Mouse (Mus musculus): Measurements from ENCODE around the gene Mroh2a. TPM values are rescaled to one million over a fixed set of nuclear protein-coding genes. Genes with fewer than 3 reads are reported as not detected.

The Mroh2a gene
- polyA plus RNA-seq, 1 experiment from 2014 or later = 1.2 TPM

DNA sequence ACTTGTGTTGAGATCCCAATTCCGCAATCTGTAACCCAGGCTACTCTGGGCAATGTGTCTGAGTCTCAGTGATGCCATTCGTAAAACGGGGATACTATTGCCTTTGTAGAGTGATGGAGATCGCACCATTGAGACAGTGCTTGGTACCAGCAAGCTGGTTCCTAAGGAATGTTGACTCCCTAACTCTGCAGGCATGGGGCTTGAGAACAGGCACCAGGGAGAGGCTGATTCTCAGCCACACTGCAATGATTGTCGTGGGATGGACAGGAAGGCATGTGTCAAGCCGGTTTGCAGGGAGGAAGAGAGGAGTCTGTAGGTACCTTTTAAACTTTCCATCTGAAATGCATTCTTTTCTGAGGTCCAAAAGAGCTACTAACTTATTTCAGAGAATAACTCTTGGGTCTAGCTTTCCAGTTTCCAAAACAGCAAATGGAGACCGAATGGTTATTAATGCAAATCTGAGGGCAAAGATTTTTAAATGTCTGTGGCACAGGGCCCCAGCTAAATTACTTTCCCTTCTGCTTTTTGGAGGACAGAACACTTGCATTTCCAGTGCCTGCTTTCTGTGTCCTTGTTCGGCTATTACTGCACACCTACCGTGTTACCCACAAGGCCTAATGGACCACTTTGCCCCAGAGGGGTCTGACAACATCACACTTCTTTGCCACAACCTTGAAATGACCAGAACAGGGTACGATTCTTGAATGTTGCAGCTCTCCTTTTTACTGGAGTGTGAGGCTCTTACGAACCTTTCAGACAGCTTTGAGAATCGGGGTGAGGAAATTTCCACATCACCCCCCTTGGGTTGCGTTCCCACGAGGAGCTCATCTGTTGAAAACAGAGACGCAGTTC lies 56.8 kb downstream of the Mroh2a start:
- no peak overlapping the region for H3K9ac ChIP-seq
- H3K9me3 ChIP-seq = peaks cover 54% of the 10 kb centered on the region
- H3K4me2 ChIP-seq = no peak overlapping the region
- no peak overlapping the region for H3K27ac ChIP-seq
- no peaks in the 10 kb centered on the region for H3K27me3 ChIP-seq
- H3K36me3 ChIP-seq = no peaks in the 10 kb centered on the region
- no peak for ATAC-seq (ENCODE audit: insufficient number of reproducible peaks, insufficient read depth, low FRiP score, low TSS enrichment, low read depth)
- H3K4me3 ChIP-seq = no peak overlapping the region
- no peaks in the 10 kb centered on the region for H3K4me1 ChIP-seq
- WGBS = 78% methylated on average over 15 of the region's 15 CpGs

DNA sequence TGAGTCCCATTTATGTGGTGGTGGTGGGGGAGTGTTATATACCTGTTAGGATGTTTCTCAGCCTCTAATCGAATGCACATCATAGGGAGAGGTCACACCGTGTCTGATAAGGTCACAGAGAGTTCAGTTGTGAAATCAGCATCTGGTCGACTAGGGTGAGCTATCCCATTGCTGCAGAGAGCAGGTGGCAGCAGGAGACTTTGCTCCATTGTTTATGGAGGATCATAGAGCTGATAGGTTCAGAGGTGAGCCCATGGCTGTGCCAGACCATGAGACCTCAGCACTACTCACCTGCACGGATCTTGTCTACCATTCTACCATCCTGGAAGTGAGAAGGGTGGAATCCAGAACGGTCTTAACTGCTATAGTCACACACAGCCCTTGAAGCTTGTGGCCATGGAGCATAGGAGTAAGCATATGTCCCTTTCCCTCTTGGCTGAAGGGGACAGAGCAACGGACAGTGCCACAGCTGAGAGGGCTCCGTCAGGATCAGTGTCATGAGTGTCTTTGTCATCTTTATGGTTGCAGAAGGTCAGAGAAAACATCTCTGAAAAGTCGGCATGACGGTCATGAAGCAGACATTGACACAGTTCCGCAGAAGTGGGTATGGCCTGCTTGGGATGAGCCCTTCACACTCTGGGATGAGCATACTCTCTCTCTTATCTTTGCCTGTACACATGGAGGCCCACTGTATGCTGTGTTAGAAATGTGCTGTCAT lies 57.6 kb downstream of the Mroh2a start:
- Histone ChIP-seq H3K27ac (no peak overlapping the region), H3K36me3 (no peaks in the 10 kb centered on the region), H3K9ac (no peak overlapping the region), H3K27me3 (no peaks in the 10 kb centered on the region), H3K4me1 (no peaks in the 10 kb centered on the region), H3K9me3 (peaks cover 54% of the 10 kb centered on the region), H3K4me3 (no peak overlapping the region), H3K4me2 (no peak overlapping the region)
- ATAC-seq (ENCODE audit: insufficient number of reproducible peaks, insufficient read depth, low FRiP score, low TSS enrichment, low read depth) = peak; percentile 26
- WGBS = 60% methylated on average over 10 of the region's 10 CpGs

DNA sequence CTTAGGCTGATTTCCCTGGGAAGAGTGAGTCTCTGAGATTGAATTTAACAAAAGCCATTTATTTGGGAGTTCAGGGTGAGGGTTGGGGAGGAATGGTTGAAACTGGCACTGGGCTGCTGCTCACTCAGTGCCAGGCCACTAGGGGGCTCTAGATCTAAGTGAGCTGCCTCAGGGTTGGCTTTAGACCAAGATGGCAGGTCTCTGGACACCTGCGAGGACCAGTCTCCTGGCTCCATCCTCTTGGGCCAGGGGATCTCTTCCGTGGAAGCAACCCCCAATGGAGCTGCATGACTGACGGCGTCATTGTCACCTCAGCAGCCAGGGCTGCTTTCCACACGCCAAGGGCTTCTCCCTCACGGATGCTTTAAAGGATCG lies 58.1 kb downstream of the Mroh2a start:
- Histone ChIP-seq H3K9ac (no peak overlapping the region), H3K4me1 (no peaks in the 10 kb centered on the region), H3K4me3 (no peak overlapping the region), H3K36me3 (no peaks in the 10 kb centered on the region), H3K9me3 (peaks cover 55% of the 10 kb centered on the region), H3K4me2 (no peak overlapping the region), H3K27ac (no peak overlapping the region), H3K27me3 (no peaks in the 10 kb centered on the region)
- 61% methylated on average over 7 of the region's 7 CpGs for WGBS
- ATAC-seq (ENCODE audit: insufficient number of reproducible peaks, insufficient read depth, low FRiP score, low TSS enrichment, low read depth) = peak; percentile 7; the same call in 1 of the 2 replicates

DNA sequence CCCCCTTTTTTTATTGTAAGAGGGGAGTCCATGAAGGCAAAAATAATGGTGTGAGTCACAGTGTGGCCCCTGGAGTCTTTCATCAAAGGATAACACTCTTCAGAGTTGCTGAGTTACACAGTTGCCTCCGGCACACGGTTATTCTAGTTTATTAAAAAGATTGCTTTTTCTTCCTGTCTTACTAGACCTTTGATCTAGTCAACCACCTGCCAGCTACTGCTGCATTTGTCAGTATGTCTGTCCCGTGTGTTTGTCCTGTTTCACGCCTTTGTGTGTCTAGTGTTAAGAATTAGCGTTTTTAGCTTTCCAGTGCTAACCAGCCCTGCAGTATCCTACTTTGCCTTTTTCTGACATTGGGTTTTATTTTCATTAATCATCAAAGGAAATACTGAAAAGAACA lies 58.9 kb downstream of the Mroh2a start:
- no peak for ATAC-seq (ENCODE audit: insufficient number of reproducible peaks, insufficient read depth, low FRiP score, low TSS enrichment, low read depth)
- Histone ChIP-seq H3K27me3 (no peaks in the 10 kb centered on the region), H3K9ac (no peak overlapping the region), H3K36me3 (no peaks in the 10 kb centered on the region), H3K4me1 (no peaks in the 10 kb centered on the region), H3K9me3 (peaks cover 62% of the 10 kb centered on the region), H3K4me2 (no peak overlapping the region), H3K27ac (no peak overlapping the region), H3K4me3 (no peak overlapping the region)
- 67% methylated on average over 5 of the region's 5 CpGs for WGBS

DNA sequence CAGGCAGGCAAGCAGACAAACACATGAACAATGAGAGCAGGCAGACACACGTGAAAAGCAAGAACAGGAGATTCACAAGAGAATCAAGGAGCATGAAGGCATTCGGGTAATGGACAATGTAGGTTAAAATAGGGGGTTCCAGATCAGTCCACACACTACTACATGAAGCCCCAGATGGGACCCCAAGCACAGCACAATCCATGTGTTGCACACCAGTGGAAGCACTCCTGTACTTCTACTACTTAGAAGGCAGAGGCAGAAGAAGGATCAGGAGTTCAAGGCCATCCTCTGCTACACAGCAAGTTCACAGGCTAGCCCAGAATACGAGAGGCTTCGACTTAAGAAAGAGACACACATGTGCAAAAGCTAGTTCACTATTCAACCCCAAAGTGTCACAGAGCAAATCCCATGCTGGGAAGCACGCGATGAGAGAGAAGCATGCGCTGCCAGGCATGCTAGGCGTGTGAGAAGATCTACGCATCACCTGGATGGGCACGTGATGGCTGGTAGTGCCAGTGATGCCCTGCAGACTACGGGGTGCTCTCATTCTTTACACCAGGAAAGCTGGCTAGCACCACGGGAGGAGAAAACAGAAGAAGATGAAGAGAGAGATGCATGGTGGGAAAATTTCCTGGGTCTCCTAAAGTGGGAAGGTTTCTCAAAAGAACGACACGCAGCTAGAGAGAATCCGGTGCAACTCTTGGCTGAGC lies 59.5 kb downstream of the Mroh2a start:
- Histone ChIP-seq H3K9me3 (peaks cover 63% of the 10 kb centered on the region), H3K4me1 (no peaks in the 10 kb centered on the region), H3K4me3 (no peak overlapping the region), H3K36me3 (no peaks in the 10 kb centered on the region), H3K4me2 (no peak overlapping the region), H3K27me3 (no peaks in the 10 kb centered on the region), H3K27ac (no peak overlapping the region), H3K9ac (no peak overlapping the region)
- 81% methylated on average over 15 of the region's 15 CpGs for WGBS
- ATAC-seq (ENCODE audit: insufficient number of reproducible peaks, insufficient read depth, low FRiP score, low TSS enrichment, low read depth) = no peak

DNA sequence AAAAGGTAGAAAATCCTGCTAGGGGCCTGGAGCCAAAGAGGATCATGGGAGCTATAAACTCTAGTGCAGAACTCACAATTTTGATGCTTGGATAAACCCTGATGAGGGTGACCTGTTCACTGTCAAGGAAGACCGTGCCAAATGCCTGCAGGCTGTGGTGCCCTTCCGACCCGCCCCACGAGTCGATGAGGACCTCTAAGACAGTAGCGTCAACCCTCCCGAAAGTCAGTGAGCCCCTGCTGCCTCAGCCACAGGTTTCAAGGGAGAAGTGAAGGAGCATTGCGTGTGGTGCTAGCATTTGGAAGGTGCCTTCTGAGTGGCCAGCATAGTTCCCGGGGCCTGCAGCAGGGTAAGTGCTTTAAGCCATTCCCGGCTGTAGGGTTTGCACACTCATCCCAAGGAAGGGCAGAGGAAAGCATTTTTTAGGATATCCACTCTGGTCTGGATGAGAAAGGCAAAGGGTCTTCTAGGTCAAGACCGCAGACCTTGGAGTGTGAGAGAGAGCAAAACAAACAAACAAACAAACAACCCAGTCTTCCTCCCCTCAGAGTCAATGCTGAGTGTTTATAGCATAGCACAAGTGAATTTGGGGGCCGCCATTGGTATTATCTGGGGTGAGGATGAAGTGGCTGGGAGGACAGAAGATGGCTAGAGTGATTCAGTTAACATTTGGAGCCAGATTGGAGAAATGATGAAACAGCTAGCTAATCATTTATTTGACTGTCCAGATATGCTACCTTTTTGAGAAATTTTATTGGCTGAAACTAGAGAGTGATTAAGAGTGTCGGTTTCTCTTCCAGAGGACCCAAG lies 60.3 kb downstream of the Mroh2a start:
- 70% methylated on average over 13 of the region's 13 CpGs for WGBS
- H3K4me2 ChIP-seq = no peak overlapping the region
- no peak for ATAC-seq (ENCODE audit: insufficient number of reproducible peaks, insufficient read depth, low FRiP score, low TSS enrichment, low read depth)

DNA sequence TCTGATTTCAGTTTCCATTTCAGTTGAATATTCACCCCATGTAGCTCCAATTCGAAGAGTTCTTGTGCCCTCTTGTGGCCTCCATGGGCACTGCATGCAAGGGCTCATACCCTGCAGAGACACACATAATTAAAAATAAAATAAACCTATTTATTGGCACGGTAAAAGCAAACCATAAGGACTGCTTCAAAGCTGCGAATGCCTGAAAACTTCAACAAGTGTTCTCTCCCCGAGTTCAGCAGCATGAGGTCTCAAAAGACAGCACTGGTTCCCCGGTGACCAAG lies 60.9 kb downstream of the Mroh2a start:
- Histone ChIP-seq H3K27ac (no peak overlapping the region), H3K36me3 (no peaks in the 10 kb centered on the region), H3K4me1 (no peaks in the 10 kb centered on the region), H3K4me3 (no peak overlapping the region), H3K9ac (no peak overlapping the region), H3K27me3 (no peaks in the 10 kb centered on the region), H3K4me2 (no peak overlapping the region), H3K9me3 (peaks cover 68% of the 10 kb centered on the region)
- WGBS = 35% methylated on average over 5 of the region's 5 CpGs
- no peak for ATAC-seq (ENCODE audit: insufficient number of reproducible peaks, insufficient read depth, low FRiP score, low TSS enrichment, low read depth)

More for the DNA sequence above, 60.3 kb downstream of the Mroh2a start:
- Histone ChIP-seq H3K4me3 (no peak overlapping the region), H3K27ac (no peak overlapping the region), H3K4me1 (no peaks in the 10 kb centered on the region), H3K27me3 (no peaks in the 10 kb centered on the region), H3K36me3 (no peaks in the 10 kb centered on the region), H3K9me3 (peaks cover 67% of the 10 kb centered on the region), H3K9ac (no peak overlapping the region)

DNA sequence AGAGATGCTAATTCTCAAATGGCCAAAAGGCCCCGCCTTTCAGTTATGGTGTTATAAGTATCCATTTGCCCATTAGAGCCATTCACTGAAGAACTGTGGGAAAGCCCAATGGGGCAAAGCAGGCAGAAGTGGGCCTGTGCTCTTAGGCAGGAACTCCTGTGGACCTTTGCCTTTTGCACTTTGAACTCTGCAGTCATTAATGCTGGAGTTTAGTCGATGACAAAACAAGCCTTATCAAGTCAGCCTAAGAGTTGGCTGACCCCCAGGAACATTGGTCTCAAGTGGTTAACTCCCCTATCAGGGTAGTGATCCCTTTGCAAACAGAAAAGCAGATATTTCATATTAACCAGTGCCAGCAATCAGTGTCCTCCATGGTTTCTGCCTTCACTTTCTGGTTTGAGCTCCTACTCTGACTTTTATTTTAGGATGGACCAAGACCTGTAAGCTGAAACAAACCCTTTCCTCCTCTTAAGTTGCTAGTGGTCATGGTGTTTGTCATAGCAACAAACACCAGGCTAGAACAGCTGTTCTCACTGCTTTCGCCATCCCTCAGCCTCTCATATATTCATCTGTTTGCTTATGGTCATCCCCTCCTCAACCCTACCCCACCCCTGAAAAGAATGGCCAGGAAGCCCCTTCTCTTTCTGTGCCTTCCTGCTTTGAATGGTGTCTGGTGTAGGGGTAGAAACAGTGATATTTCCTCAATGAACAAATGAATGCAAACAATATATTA lies 61.4 kb downstream of the Mroh2a start:
- H3K4me1 ChIP-seq = no peaks in the 10 kb centered on the region

DNA sequence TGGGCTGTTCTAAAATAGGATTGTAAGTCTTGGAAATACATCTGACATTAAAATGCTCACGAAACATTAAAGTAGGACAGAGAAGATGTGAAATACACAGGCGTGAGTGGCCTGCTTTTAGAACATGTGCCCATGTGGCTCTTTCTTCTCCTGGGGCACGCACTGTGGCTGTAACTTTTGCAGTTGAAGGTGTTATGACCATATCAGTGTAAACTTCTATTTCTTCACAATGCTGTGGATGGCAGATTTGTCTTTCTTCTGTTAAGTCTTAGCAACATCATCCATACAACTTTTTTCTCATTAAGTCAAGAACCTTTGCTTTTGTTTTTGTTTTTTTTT lies 62.0 kb downstream of the Mroh2a start:
- Histone ChIP-seq H3K4me1 (no peaks in the 10 kb centered on the region), H3K9ac (no peak overlapping the region), H3K36me3 (no peaks in the 10 kb centered on the region), H3K9me3 (peaks cover 57% of the 10 kb centered on the region), H3K4me2 (no peak overlapping the region), H3K27me3 (no peaks in the 10 kb centered on the region), H3K27ac (no peak overlapping the region), H3K4me3 (no peak overlapping the region)
- 66% methylated on average over 3 of the region's 3 CpGs for WGBS
- ATAC-seq (ENCODE audit: insufficient number of reproducible peaks, insufficient read depth, low FRiP score, low TSS enrichment, low read depth) = no peak

More for the DNA sequence above, 61.4 kb downstream of the Mroh2a start:
- Histone ChIP-seq H3K36me3 (no peaks in the 10 kb centered on the region), H3K9me3 (peaks cover 62% of the 10 kb centered on the region), H3K27ac (no peak overlapping the region), H3K9ac (no peak overlapping the region), H3K27me3 (no peaks in the 10 kb centered on the region), H3K4me3 (no peak overlapping the region), H3K4me2 (no peak overlapping the region)
- no peak for ATAC-seq (ENCODE audit: insufficient number of reproducible peaks, insufficient read depth, low FRiP score, low TSS enrichment, low read depth)
- 38% methylated on average over 3 of the region's 3 CpGs for WGBS

DNA sequence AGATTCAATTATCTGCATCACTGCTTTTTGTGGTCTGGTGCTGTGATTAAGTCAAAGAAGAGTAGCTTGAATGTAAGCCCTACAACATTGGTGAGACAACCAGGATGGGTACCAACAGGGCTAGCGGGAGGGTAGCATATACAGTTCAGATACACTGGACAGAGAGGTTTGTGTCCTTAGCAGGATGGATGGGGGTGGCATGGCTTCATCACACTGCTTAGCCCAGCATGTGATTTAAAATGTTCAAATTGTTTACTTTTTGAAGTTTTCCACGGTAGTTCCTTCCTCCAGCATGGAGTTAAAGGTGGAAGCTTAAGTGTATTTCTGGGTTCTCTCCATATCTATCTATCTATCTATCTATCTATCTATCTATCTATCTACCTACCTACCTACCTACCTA lies 62.4 kb downstream of the Mroh2a start:
- Histone ChIP-seq H3K4me3 (no peak overlapping the region), H3K27me3 (no peaks in the 10 kb centered on the region), H3K9me3 (peaks cover 53% of the 10 kb centered on the region), H3K9ac (no peak overlapping the region), H3K4me1 (no peaks in the 10 kb centered on the region), H3K4me2 (no peak overlapping the region), H3K36me3 (no peaks in the 10 kb centered on the region), H3K27ac (no peak overlapping the region)
- WGBS = 45% methylated on average over 2 of the region's 2 CpGs
- ATAC-seq (ENCODE audit: insufficient number of reproducible peaks, insufficient read depth, low FRiP score, low TSS enrichment, low read depth) = no peak

DNA sequence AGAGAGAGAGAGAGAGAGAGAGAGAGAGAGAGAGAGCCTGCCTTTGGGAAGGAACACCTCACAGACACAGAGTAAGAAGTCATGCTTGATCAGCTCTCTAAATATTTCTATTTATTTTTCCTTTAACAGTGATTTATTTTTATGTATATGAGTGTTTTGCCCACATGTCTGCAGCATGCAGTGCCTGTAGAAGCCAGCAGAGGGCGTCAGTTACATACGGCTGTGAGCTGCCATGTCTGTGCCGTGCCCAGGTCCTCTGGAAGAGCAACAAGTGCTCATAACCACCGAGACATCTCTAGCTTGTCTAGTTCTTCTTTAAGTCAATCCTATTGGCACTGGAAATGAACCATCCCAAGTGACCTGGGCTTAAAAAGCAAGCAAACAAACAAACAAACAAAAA lies 63.1 kb downstream of the Mroh2a start:
- H3K27me3 ChIP-seq = no peaks in the 10 kb centered on the region
- ATAC-seq (ENCODE audit: insufficient number of reproducible peaks, insufficient read depth, low FRiP score, low TSS enrichment, low read depth) = no peak
- no peak overlapping the region for H3K4me2 ChIP-seq
- no peaks in the 10 kb centered on the region for H3K36me3 ChIP-seq
- WGBS = 41% methylated on average over 4 of the region's 4 CpGs
- H3K4me1 ChIP-seq = no peaks in the 10 kb centered on the region
- no peak overlapping the region for H3K27ac ChIP-seq
- peaks cover 45% of the 10 kb centered on the region for H3K9me3 ChIP-seq
- H3K9ac ChIP-seq = no peak overlapping the region
- H3K4me3 ChIP-seq = no peak overlapping the region

Data from embryonic facial prominence, embryonic 13.5 days (tissue).